Mouse (Mus musculus) heart, embryonic 13.5 days (tissue): ENCODE measurements around the gene Gtf2ird1. TPM values are rescaled to one million over a fixed set of nuclear protein-coding genes. Genes with fewer than 3 reads are reported as not detected.
"Not testable (repeated sequence)": the region's sequence is repeated elsewhere in the genome, so short reads cannot be mapped to it uniquely, and the experiment has no call there.

Experiments
- ATAC-seq: fragments of 200-750 bp; cut with Nextera tagmentation; 2 replicates; pipeline ENCODE4 v1.8.0; 2017; ENCODE audit warnings: moderate TSS enrichment; ENCODE audit not compliant: insufficient number of reproducible peaks, low FRiP score, low TSS enrichment; ENCODE audit errors: extremely low read depth
- H3K27ac ChIP-seq: fragments of 300-500 bp; sonication (generic); replicated peaks from 2 replicates; pipeline ENCODE4 v1.5.1; 2015; ENCODE audit warnings: moderate library complexity, mild to moderate bottlenecking, inconsistent platforms
- H3K27me3 ChIP-seq: fragments of 300-500 bp; sonication (generic); replicated peaks from 2 replicates; pipeline ENCODE4 v1.6.1; 2015; ENCODE audit warnings: mild to moderate bottlenecking, inconsistent platforms
- H3K36me3 ChIP-seq: fragments of 300-500 bp; sonication (generic); 2 replicates; pipeline ENCODE4 v1.6.1; 2015; ENCODE audit warnings: mild to moderate bottlenecking, inconsistent platforms
- H3K4me1 ChIP-seq: fragments of 300-500 bp; sonication (generic); 2 replicates; pipeline ENCODE4 v1.6.1; 2015; ENCODE audit warnings: inconsistent platforms
- H3K4me2 ChIP-seq: fragments of 300-500 bp; sonication (generic); 2 replicates; pipeline ENCODE4 v1.6.1; 2015; ENCODE audit warnings: inconsistent platforms, mild to moderate bottlenecking, moderate library complexity
- H3K4me3 ChIP-seq: fragments of 300-500 bp; sonication (generic); 2 replicates; pipeline ENCODE4 v1.5.1; 2015; ENCODE audit warnings: moderate library complexity, mild to moderate bottlenecking, inconsistent platforms
- H3K9ac ChIP-seq: fragments of 300-500 bp; sonication (generic); 2 replicates; pipeline ENCODE4 v1.6.1; 2015; ENCODE audit warnings: inconsistent platforms, mild to moderate bottlenecking, moderate library complexity
- H3K9me3 ChIP-seq: fragments of 300-500 bp; sonication (generic); 2 replicates; pipeline ENCODE4 v1.6.1; 2016; ENCODE audit warnings: inconsistent platforms
- WGBS: fragments of 180-500 bp; shearing (Covaris S2); methylation state at CpG from one replicate; pipeline ENCODE4 v1.1.7; 2015; ENCODE audit warnings: mixed read lengths; 5-methylcytosine and 5-hydroxymethylcytosine counted together
- polyA plus RNA-seq: library from polyadenylated mRNA; unstranded; fragments of >200 nt; fragmentation: Nextera tagmentation; extraction: Ambion mirVana; gene quantifications from 2 replicates; pipeline ENCODE4 v1.2.1, GENCODE M21; 2015

Gene Gtf2ird1
- polyA plus RNA-seq, 1 experiment from 2014 or later, result 53.4 TPM

GRCm38 (mm10) chr5:134459096-134459495 lies 2.6 kb upstream of the Gtf2ird1 start:
- peaks cover 14% of the 10 kb centered on the region for H3K4me1 ChIP-seq
- H3K27me3 ChIP-seq, result no peaks in the 10 kb centered on the region
- no peak overlapping the region for H3K27ac ChIP-seq
- H3K9me3 ChIP-seq, result no peaks in the 10 kb centered on the region
- H3K4me3 ChIP-seq, result no peak overlapping the region
- ATAC-seq, result no peak
- no peaks in the 10 kb centered on the region for H3K36me3 ChIP-seq
- H3K9ac ChIP-seq, result no peak overlapping the region
- WGBS, result 86% methylated on average over 7 of the region's 7 CpGs
- no peak overlapping the region for H3K4me2 ChIP-seq

GRCm38 (mm10) chr5:134458416-134458815 lies 1.9 kb upstream of the Gtf2ird1 start:
- H3K36me3 ChIP-seq, result 0 out of 2 replicates have a peak, but pooled peaks cover under 1% of the 10 kb centered on the region
- no peak overlapping the region for H3K4me3 ChIP-seq
- no peak overlapping the region for H3K27ac ChIP-seq
- no peak overlapping the region for H3K4me2 ChIP-seq
- WGBS, result 77% methylated on average over 3 of the region's 3 CpGs
- H3K4me1 ChIP-seq, result peaks cover 21% of the 10 kb centered on the region
- H3K27me3 ChIP-seq, result no peaks in the 10 kb centered on the region
- H3K9ac ChIP-seq, result no peak overlapping the region
- no peak for ATAC-seq
- H3K9me3 ChIP-seq, result no peaks in the 10 kb centered on the region

DNA sequence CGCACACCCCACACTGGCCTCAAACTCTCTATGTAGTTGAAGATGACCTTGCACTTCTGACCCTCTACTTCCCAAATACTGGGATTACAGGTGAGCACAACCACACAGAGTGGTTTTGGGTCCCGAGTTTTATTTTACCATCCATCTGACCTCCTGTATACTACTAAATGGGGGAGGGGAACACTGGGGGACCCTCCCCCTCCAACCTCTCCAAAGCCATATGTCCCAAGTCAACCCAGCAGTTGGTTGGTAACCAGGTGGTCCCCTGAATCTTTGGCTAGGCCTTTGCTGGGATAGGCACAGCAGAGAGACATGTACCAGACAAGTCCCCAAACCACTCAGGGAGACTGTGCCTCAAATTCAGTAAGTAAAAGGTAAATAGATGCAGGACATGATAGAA lies 855 bp upstream of the Gtf2ird1 start:
- Histone ChIP-seq H3K27ac (no peak overlapping the region), H3K36me3 (peaks cover 8% of the 10 kb centered on the region), H3K9ac (no peak overlapping the region), H3K9me3 (no peaks in the 10 kb centered on the region), H3K4me3 (peak overlapping the region; percentile 73; the same call in 1 of the 2 replicates), H3K4me1 (peaks cover 26% of the 10 kb centered on the region), H3K27me3 (no peaks in the 10 kb centered on the region), H3K4me2 (no peak overlapping the region)
- no peak for ATAC-seq
- 85% methylated on average over 2 of the region's 2 CpGs for WGBS

DNA sequence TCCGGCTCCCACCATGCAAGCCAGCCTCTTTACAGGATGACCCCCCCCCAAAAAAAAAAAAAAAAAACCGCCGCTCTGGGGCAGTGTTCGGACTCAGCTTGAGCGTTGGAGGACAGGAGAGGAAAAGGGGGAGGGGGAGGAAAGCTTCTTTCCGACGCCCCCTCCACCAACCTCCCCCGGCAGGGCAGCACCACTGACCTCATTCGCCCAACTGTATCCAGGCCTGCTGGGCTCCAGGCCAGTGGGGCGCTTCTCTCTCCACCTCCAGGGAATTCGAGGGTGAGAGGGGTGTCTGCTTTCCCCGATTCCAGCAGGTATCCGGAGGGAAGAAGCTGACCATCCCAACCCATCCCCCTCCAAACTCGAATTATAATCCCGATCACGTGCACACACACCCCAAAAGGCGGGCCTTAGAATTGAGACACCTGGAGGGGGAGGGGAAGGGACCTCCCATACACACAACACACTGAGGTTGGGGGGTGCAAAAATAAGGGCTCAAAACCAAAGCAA lies 547 bp downstream of the Gtf2ird1 start:
- peak overlapping the region; percentile 73 for H3K4me3 ChIP-seq

GRCm38 (mm10) chr5:134455186-134455895 lies 1.2 kb downstream of the Gtf2ird1 start:
- H3K4me2 ChIP-seq, result peak overlapping the region; percentile 79
- H3K4me1 ChIP-seq, result peaks cover 26% of the 10 kb centered on the region
- 2% methylated on average over 21 of the region's 21 CpGs for WGBS
- H3K9me3 ChIP-seq, result no peaks in the 10 kb centered on the region
- H3K27ac ChIP-seq, result peak overlapping the region; percentile 92
- H3K27me3 ChIP-seq, result no peaks in the 10 kb centered on the region
- ATAC-seq, result 0 out of 2 replicates have a peak, but pooled peaks have one; percentile 15
- peak overlapping the region; percentile 95 for H3K9ac ChIP-seq
- peaks cover 25% of the 10 kb centered on the region for H3K36me3 ChIP-seq
- peak overlapping the region; percentile 73 for H3K4me3 ChIP-seq

More for the DNA sequence above, 547 bp downstream of the Gtf2ird1 start:
- WGBS, result 0% methylated on average over 13 of the region's 17 CpGs
- peak; percentile 16; the same call in 1 of the 2 replicates for ATAC-seq
- peak overlapping the region; percentile 92 for H3K27ac ChIP-seq
- H3K27me3 ChIP-seq, result no peaks in the 10 kb centered on the region
- H3K4me2 ChIP-seq, result peak overlapping the region; percentile 79
- peaks cover 21% of the 10 kb centered on the region for H3K36me3 ChIP-seq
- no peaks in the 10 kb centered on the region for H3K9me3 ChIP-seq
- peak overlapping the region; percentile 95 for H3K9ac ChIP-seq
- peaks cover 26% of the 10 kb centered on the region for H3K4me1 ChIP-seq

DNA sequence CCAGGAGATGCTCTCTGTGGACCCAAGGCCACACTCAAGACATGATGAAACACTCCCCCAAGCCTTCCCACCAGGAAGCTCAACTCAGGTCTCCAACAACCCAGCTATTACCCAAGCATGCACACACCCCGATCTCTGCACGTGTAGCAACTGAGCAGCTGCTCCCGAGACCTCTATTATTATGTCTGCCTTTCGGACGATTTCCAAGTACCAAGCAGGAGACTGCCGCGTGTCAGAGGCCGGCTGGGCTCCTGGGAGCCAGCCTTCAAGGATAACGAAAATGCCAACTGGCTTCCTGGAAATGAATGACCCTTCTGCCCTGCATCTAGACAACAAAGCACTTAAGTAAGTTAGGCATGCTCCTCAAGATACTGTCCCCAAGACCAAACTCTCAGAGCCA lies 2.1 kb downstream of the Gtf2ird1 start:
- Histone ChIP-seq H3K36me3 (peaks cover 28% of the 10 kb centered on the region), H3K4me3 (peak overlapping the region; percentile 73), H3K4me1 (peaks cover 26% of the 10 kb centered on the region), H3K27ac (peak overlapping the region; percentile 92), H3K9me3 (no peaks in the 10 kb centered on the region), H3K27me3 (no peaks in the 10 kb centered on the region), H3K9ac (peak overlapping the region; percentile 95), H3K4me2 (peak overlapping the region; percentile 79)
- 47% methylated on average over 9 of the region's 9 CpGs for WGBS
- no peak for ATAC-seq

- Histone ChIP-seq H3K4me2 (peak overlapping the region; percentile 79; the same call in 1 of the 2 replicates), H3K4me1 (peaks cover 26% of the 10 kb centered on the region), H3K27ac (peak overlapping the region; percentile 28; the same call in 1 of the 2 replicates), H3K9me3 (no peaks in the 10 kb centered on the region), H3K27me3 (no peaks in the 10 kb centered on the region), H3K9ac (peak overlapping the region; percentile 50; the same call in 1 of the 2 replicates), H3K36me3 (peaks cover 28% of the 10 kb centered on the region), H3K4me3 (no peak overlapping the region)
- no peak for ATAC-seq
- 23% methylated on average over 1 of the region's 1 CpGs for WGBS
Observed at GRCm38 (mm10) chr5:134453577-134453976, 2.9 kb downstream of the Gtf2ird1 start.

GRCm38 (mm10) chr5:134446755-134447154 lies 9.8 kb downstream of the Gtf2ird1 start:
- not testable (repeated sequence) for ATAC-seq, H3K27me3 ChIP-seq, H3K9ac ChIP-seq, H3K4me3 ChIP-seq, H3K9me3 ChIP-seq, H3K27ac ChIP-seq, H3K4me2 ChIP-seq
- H3K36me3 ChIP-seq, result peaks cover 55% of the 10 kb centered on the region
- WGBS, result 89% methylated on average over 4 of the region's 4 CpGs
- peaks cover 34% of the 10 kb centered on the region for H3K4me1 ChIP-seq

GRCm38 (mm10) chr5:134445895-134446294 lies 10.6 kb downstream of the Gtf2ird1 start:
- H3K4me2 ChIP-seq, result peak overlapping the region; percentile 45
- peak overlapping the region; percentile 67 for H3K9ac ChIP-seq
- no peaks in the 10 kb centered on the region for H3K27me3 ChIP-seq
- ATAC-seq, result 0 out of 2 replicates have a peak, but pooled peaks have one; percentile 22
- peak overlapping the region; percentile 89 for H3K27ac ChIP-seq
- H3K9me3 ChIP-seq, result 0 out of 2 replicates have a peak, but pooled peaks cover 7% of the 10 kb centered on the region
- H3K36me3 ChIP-seq, result peaks cover 48% of the 10 kb centered on the region
- no peak overlapping the region for H3K4me3 ChIP-seq
- H3K4me1 ChIP-seq, result peaks cover 43% of the 10 kb centered on the region
- 15% methylated on average over 10 of the region's 10 CpGs for WGBS

GRCm38 (mm10) chr5:134445208-134445831 lies 11.2 kb downstream of the Gtf2ird1 start:
- 0 out of 2 replicates have a peak, but pooled peaks cover 7% of the 10 kb centered on the region for H3K9me3 ChIP-seq
- 37% methylated on average over 10 of the region's 10 CpGs for WGBS
- H3K36me3 ChIP-seq, result peaks cover 44% of the 10 kb centered on the region
- H3K4me2 ChIP-seq, result peak overlapping the region; percentile 45
- H3K27ac ChIP-seq, result peak overlapping the region; percentile 89
- no peak overlapping the region for H3K4me3 ChIP-seq
- H3K27me3 ChIP-seq, result no peaks in the 10 kb centered on the region
- no peak for ATAC-seq
- peaks cover 48% of the 10 kb centered on the region for H3K4me1 ChIP-seq
- H3K9ac ChIP-seq, result peak overlapping the region; percentile 67

DNA sequence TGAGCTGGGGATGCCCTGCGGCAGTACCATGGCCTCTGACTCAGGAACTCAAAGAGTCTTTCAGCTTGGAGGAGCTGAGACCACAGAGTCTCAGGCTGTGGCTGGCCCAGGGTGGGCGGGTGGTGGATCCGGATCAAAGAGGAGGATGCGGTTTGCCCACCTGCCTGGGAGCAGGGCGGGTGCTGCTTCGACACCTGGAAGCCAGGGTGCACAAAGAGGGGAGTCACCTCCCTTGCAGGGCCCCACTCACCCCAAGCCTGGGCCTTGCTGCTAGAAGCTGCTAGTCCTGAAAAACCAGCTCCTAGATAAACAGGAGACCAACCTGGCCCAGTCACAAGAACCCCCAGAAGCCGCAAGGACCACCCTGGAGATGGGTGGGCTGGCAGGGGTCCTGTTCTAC lies 12.0 kb downstream of the Gtf2ird1 start:
- 90% methylated on average over 7 of the region's 7 CpGs for WGBS
- Histone ChIP-seq H3K27me3 (no peaks in the 10 kb centered on the region), H3K4me1 (peaks cover 57% of the 10 kb centered on the region), H3K9ac (peak overlapping the region; percentile 67; the same call in 1 of the 2 replicates), H3K36me3 (peaks cover 43% of the 10 kb centered on the region), H3K9me3 (0 out of 2 replicates have a peak, but pooled peaks cover 7% of the 10 kb centered on the region), H3K4me3 (no peak overlapping the region), H3K27ac (peak overlapping the region; percentile 89), H3K4me2 (no peak overlapping the region)
- no peak for ATAC-seq
